Mouse (Mus musculus) embryo, embryonic 10 days (tissue): Measurements from ENCODE around the gene Rftn2.

Source experiments
- DNase-seq: peaks from one replicate; pipeline ENCODE4 v3.0.0-alpha.2; 2015; ENCODE audit warnings: low spot score

The Rftn2 gene

GRCm38 (mm10) chr1:55211081-55211480, 15.5 kb downstream of the Rftn2 start:
- DNase-seq, result no peak

DNA sequence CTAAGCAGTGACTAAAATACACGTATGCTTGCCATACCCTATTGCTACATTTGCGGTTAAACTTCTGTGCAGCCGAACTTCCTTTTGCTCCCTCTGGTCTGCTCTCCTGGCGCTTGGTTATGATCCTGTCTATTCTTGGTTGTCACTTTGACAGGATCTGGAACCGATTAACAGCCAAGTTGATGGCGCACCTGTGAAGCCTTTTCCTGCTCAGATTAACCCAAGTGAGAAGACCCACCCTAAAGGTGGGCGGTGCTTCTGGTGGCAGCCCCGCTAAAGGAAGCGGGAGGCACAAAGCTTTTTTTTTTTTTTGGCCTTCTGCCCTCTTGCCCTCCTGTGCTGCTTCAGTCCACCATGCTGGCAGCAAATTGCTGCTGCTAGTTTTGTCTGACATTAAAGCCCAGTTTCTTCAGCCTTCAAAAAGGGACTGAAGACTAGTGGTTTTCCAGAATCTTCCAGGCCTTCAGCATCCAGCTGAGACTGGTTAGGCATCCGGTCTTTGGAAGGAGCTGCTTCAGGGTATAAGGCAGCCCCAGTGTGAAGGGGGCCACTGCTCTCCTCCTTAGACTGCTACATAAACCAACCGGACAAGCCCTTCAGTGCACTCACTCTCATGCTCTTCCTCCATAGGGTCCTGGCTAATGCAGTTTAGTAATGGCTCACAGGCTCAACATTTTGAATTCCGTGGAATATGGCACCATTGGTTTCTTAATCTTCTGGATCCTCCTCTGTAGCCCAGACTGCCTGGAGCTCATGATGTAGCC, 16.2 kb downstream of the Rftn2 start:
- peak; percentile 58 for DNase-seq

- DNase-seq, result no peak
Observed at GRCm38 (mm10) chr1:55208500-55209140, 18.0 kb downstream of the Rftn2 start.

GRCm38 (mm10) chr1:55207561-55207960, 19.0 kb downstream of the Rftn2 start:
- no peak for DNase-seq

DNA sequence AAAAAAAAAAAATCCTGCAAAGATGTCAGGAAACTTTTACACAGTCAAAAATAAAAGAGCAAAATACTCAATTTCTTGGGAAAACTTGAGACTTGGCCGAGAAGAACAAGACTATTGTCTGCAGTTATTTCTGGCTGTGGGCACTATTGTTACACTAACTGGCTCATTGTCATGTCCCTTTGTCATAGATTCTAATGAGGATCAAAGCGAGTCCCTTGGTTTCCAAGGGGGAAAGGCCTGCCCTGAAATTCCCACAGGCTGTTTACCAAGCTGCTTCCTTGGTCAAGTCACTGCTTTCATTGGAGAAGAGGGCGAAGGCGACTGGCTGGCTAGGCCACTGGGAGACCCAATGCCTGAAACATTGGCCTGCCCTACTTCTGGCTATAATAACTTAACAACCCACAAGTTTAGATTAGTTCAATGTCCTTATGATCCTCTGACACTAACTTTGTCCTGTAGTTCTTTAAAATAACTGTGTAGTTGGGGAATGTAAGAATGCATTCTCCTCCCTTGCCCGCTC, 20.7 kb downstream of the Rftn2 start:
- peak; percentile 43 for DNase-seq

DNA sequence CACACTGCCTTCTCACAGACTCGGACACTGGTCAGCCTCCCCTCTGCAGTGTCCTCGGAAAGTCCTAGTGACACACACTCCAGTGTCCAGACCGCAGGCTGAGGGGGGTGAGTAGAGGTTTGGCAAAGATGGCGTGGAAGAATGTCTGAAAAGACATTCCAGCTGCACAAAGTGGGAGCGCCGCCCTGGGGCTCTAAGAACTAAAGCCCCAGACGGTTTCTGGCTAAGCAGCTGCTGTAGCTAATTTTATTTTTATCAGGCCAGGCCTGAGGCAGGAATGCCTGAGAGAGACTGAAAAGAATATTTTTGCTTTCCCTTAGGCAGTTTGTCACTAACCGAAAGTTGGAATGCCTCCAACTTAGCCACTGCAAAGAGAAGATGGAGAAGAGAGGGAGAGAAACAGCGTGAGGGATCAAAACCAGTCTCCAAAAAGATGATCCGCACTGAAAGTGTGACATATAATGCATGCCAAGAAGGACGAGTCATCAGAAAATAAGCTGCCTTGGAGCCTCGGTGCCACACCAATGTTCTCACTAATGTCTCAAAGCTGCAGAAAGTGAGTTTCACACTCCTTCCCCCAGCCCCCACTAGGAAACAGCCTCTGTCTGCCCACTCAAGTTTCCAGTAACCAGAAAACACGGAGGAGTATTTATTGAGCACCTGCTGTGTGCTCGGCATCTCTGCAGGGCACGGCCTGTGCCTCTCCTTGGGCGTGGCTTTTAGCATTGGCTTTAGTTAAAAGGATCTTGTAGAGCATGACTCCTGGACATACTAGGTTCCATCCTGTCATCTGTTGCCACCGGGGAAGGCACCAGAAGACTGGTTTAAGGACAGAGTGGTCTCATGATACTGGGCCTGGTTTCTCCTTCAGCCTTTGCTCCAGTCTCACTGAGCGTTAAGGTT, 24.5 kb downstream of the Rftn2 start:
- no peak for DNase-seq

- no peak for DNase-seq
Observed at GRCm38 (mm10) chr1:55198719-55199118, 27.9 kb downstream of the Rftn2 start.

DNA sequence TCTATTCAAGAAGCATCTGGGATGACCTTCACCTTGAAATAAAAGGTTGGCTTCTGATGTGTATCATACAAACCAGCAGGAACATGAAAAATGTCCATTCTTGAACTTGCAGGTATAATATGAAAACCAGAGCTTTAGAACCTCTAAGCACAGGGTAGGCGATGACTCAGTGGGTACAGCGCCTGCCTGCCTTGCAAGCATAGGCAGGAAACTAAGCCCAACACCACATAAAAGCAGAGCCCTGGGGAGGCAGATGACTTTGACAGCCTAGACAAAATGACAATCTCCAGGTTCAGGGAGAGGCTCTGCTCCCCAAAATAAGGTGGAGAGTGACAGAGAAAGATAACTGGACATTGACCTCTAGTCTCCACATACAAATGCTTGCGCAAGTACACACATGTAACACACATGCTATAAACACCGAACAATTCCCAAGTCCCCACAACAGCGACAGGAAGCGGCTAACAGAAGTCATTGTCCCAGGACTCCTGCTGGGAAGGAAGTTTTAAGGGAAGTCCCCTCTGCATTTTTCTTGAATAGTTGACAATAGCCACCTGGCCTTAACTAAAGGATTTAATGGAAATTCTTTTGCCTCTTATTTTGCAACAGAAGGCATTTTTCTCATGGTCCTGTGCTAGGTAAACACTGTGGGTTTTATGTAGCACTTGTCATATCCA, 30.1 kb downstream of the Rftn2 start:
- DNase-seq, result no peak

- no peak for DNase-seq
Observed at GRCm38 (mm10) chr1:55195021-55195420, 31.6 kb downstream of the Rftn2 start.

GRCm38 (mm10) chr1:55194064-55194915, 32.3 kb downstream of the Rftn2 start:
- no peak for DNase-seq

DNA sequence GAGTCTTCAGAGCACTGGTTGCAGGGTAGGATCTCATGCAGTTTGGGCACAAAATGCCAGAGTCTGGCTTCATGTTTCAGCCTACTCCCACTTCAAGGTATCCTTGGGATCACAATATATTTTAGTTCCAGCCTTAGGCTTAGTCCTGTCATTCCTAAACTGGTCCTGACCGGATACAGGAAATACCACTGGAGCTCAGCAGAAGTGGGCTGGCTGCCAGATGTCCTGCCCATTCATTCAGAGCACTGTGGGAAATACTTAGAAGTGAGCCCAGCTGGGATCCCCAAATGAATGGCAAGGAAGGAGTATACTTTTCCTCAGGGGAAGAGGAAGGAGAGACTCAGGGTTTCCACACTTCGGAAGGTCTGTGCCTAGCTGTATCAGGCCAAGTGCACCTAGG, 33.3 kb downstream of the Rftn2 start:
- DNase-seq, result peak; percentile 69

DNA sequence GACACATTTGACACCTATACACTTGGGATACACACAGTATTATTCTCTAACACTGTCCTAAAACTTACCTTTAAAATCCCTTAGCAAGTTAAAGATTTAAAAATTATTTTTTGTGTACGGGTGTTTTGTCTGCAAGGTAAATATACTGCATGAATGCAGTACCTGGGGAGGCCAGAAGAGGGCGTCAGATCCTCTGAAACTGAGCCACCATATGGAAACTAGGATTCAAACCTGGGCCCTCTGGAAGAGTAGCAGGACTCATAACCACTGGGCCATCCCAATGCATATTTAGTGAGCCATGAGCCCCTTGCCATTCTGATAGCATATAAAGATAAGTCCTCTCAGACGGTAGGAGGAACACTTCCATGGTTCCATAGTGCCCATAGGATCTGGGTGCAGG, 33.8 kb downstream of the Rftn2 start:
- peak; percentile 54 for DNase-seq

DNA sequence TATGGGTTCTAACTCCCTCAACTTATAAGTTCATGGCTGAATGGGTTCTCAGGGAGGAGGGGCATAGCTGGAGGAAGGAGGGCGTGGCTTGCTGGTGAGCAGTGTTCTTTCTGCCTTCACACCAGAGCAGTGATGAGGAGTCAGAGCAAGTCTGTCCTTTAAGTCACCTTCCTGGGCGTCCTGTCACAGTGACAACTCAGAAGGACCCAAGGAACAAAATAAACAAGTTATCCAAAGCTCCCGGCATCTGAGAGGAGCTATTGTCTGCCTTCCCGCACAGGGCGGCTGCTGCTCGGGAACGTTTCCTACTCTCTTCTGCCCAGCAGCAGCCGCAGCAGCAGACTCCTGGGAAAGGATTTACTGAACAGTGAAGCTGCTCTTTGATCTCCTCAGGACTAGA, 34.6 kb downstream of the Rftn2 start:
- peak; percentile 52 for DNase-seq

DNA sequence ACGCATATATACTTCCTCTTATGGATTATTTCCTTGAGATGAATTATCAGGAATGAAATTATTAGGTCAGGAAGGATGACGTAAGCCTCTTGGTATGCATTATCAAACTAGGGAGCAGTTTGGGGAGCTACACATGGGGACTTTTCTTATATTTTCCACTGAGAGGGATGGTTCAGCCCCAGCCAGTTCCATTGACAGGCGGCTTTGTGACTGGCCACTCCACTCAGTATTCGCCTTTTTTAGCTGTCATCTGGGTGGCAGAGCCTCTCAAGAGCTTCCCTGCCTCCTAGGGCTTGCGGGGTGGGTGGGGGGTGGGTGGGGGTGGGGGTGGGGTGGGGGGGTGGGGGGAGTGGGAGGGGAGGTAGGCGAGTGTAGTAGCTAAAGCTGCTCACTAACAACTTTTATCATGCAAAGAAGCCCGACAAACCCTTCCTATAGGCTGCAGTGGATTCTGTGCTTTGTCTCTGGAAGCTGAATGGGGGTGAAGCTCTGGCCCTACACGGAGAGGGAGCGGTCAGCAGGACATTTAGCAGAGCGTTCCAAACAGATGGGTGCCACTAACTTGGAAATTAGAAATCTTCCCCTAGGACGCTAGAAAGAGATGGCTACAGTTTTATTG, 39.9 kb downstream of the Rftn2 start:
- DNase-seq, result no peak

DNA sequence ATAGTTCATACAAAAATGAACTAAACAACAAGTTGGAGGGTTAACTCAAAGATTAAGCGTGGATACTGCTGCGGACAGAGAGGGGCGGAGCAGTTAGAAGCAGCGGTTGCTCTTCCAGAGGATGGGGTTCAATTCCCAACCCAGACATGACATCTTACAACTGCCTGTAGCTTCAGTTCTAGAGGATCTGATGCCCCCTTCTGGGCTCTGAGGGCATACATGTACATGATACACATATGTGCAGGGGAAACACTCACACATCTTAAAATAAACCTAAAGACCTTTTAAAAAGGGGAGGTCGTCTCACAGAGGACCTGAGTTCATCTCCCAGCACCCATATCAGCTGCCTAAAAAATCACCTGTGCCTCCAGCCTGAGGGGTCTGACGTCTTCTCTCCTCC, 40.9 kb downstream of the Rftn2 start:
- no peak for DNase-seq

- DNase-seq, result no peak
Observed at GRCm38 (mm10) chr1:55182392-55182791, 44.2 kb downstream of the Rftn2 start.

DNA sequence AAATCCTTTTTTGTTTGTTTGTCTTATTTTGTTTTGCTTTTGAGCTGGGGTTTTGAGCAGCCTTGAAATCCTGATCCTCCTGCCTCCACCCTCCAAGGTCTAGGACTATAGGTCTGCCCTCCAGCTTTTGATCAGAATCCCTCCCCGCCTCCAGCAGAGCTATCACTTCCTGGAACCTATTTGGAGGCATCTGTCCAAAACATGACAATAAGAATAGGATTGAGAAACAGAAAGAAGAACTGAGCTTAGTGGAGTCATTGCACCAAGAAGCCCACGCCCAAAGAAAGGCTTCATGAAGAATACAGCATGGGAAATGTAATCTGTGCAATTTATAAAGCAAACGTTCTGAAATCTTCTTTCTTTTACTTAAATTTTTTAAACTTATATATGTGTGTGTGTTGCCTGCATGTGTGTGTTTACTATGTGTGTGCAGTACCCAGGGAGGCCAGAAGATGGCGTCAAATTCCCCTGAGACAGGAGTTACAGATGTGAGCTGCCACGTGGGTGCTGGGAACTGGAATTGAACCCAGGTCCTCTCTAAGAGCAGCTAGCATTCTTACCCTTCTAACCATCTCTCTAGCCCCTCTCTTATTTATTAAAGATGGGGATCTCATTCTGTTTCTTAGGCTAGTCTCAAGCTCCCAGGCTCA, 46.5 kb downstream of the Rftn2 start:
- no peak for DNase-seq

- no peak for DNase-seq
Observed at GRCm38 (mm10) chr1:55174558-55175034, 52.0 kb downstream of the Rftn2 start.

- no peak for DNase-seq
Observed at GRCm38 (mm10) chr1:55173720-55174557, 52.6 kb downstream of the Rftn2 start.
